Mouse (Mus musculus) ES-Bruce4 (cell line): ENCODE data around the gene Slamf9.

Experiments
- CTCF ChIP-seq: IDR thresholded peaks from one replicate; pipeline ENCODE4 v1.8.1; 2011; ENCODE audit warnings: low read depth, low read length
- EP300 ChIP-seq: IDR thresholded peaks from 2 replicates; pipeline ENCODE4 v1.6.1; 2011; ENCODE audit warnings: low read depth, low read length; ENCODE audit not compliant: insufficient read depth

DNA sequence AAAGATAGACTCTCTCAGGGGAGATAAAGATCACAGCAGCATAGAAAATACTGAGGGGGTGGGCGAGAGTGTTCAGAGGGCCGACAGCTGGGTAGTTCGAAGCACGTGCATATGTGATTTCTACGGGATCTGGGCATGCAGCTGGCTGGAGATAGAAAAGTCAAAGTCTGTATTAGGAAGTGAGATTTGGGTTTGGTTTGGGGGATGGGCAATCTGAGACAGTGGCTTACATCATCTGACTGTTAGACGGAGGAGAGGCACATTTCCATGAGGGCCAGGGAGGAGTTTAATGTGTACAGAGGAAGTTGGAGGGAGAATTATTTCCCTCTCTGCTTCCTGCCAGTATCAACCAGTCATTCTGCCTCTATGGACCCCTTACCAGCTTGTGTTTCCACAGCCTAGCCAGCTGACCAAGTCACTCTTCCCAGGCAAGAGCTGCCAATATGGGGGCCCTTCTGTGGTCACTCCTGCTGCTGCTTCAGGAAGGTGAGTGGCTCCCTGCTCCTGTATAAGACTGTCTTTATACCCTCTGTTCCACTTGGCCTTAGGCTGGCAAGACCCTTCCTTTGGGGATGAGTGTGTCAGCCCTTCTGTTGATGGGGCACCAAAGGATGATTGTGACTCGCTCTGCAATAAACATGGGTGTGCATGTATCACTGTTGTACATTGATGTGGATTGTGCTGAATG lies at the start of gene Slamf9:
- TF ChIP-seq CTCF (no peak), EP300 (no peak)
